Mouse (Mus musculus) cerebellum, postnatal 4 days (tissue): ENCODE data around the gene Klhl2.

Experiments used
- DNase-seq, 2 experiments: peaks; one replicate each; pipeline ENCODE4 v3.0.0; 2022; ENCODE audit warnings: low spot score in 2 of 2, mixed read lengths in 1 of 2

The Klhl2 gene

DNA sequence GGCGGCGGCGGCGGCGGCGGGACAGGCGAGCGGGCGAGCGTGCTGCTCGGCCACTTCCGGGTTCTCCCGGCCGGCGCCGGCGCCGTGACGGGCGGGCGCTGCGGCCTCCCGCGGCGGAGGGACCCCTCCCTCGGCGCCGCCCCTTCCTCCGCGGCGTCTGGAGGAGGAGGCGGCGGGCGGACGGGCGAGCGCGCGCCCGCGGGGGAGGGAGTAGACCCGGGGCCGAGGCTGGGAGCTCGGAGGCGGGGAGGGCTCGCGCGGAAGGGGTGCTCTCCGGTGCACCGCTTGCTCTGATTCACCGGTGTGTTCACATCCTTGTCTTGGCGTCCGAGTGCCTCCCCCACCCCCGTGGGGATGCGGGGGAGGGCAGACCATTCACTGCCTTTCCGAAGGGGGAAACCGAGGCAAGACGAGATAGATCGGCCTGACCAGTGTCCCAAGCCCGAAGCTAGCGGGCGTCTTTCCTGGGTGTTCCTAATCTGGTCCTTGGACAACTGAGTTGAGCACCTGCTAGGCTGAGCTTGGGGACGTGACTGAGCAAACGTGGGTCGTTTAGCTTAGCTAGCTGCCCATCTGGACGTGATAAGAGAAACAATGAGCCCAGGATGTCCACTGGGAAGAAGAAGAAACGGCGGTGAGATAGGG is at the start of gene Klhl2:
Gene Klhl2 (minus strand): TSS at position 121 of the 645 bp plus-strand sequence.
- DNase-seq, result peak; percentile 44 to 69

- no peak for DNase-seq
These were observed 48.9 kb upstream of the Klhl2 start for GRCm38 (mm10) chr8:64898710-64899109.

DNA sequence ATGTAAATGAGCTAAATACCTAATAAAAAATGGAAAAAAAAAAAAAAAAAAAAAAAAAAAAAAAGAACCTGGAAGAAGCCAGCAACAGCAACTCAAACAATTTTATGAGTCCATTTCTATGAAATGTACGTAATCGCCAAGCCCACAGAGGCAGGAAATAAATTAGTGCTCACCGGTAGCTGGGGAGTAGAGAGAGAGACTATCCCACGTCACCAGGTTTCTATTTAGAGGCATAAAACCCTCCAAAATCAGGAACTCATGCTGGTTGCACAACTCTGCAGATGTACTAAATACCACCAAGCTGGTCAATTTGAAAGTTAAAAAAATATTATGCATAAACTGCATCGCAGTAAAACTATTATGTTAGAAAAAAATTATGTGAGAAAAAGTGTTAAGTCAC is 46.9 kb upstream of the Klhl2 start:
- no peak for DNase-seq

- no peak for DNase-seq
These were observed 30.9 kb upstream of the Klhl2 start for GRCm38 (mm10) chr8:64880619-64881200.

DNA sequence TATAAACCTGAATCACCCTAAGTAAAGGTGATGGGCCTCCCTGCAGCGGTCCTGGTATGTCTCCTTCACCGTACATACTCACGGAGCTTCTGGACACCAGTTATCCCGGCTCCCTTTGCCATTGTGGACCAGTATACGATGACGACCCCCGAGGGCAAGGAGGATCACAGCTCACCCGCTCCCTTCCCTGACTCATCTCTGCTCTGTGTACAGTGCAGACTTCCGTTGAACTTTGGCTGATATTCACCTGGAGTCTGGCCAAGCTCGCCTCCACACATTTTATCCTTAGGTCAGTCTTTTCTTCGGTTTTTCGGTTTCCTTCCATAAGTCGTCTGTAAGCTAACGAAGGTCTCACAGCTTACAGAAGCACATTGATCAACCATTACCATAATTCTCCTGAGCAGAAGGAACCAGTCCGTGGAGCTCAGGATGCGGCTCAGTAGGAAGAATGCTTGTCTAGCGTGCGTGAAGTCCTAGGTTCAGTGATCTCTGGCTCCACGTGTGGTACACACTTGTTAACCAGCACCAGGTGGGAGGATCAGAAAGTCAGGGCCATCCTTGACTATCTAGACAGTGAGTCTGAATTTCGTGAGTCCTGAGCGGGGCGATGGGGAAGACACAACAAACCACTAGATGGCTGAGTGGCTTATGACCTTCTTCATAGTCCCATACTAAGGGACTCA is 28.0 kb upstream of the Klhl2 start:
- no peak for DNase-seq

GRCm38 (mm10) chr8:64871469-64872165 is 21.8 kb upstream of the Klhl2 start:
- DNase-seq, result no peak

GRCm38 (mm10) chr8:64870218-64870617 is 20.4 kb upstream of the Klhl2 start:
- no peak for DNase-seq

GRCm38 (mm10) chr8:64849091-64849896 is 523 bp downstream of the Klhl2 start:
- DNase-seq, result peak in 1 of 2 experiments; percentile 48

DNA sequence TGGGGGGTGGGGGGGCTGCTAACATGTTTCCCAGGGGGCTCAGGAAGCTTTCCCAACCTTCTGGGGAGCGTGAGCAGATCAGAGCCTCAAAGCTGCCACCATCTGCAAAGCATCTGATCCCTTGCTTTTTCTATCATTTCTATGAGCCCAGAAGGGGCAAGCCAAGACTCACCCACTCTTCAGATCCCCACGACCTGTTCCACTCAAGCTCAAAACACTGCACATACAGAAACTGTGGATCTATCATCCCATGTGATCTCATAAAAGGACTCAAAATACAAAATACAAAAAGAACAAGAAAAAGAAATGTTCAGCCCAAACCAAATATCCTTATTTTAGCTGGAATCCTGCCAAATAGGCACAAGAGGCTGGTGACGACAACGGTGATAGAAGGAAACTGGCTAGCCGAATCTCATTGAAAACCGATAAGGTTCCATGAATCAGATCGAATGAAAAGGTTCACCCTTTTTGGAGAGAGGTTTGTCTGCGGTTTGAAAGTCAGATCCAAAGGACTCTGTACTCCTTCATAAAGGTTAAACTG is 1.5 kb downstream of the Klhl2 start:
- DNase-seq, result no peak

GRCm38 (mm10) chr8:64847650-64848049 is 2.2 kb downstream of the Klhl2 start:
- DNase-seq, result no peak

DNA sequence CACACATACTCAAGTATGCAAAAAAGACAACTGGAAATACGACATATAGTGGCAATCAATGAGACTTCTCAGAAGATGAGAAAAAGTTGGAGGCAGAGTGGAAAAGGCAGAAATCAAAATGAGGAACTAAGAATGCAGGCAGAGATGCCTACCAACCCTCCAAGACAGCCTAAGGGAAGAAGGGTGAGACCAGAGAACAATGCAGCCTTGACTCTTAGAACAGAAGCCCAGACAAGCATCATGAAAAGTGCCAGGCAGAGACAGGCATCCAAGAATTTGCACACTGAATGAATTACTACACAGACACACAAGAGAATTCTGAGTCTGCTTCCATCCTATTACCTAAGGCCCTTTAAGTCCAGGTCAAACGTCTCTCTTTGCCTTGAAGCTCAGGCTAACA is 2.6 kb downstream of the Klhl2 start:
- no peak for DNase-seq

DNA sequence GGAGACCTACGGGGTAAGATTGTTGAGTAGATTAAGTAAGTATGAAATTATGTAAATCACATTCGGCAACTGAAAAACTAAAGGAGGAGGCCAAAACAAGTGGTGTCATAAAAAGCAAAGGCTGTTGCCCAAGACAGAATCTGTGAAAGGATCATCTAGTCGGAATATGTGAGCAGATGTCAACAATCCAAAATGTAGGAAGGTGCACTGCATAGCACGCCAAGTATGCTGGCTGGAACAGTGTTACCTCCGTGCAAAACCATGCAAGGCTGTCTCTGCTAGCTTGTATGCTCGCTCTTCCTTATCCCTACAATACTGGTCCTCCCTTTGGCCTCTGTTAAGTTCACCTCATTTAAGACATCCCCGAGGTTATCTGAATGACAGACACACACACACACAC is 4.5 kb downstream of the Klhl2 start:
- DNase-seq, result no peak

- DNase-seq, result no peak
These were observed 5.8 kb downstream of the Klhl2 start for GRCm38 (mm10) chr8:64844043-64844481.

- no peak for DNase-seq
These were observed 6.6 kb downstream of the Klhl2 start for GRCm38 (mm10) chr8:64843168-64843567.

- DNase-seq, result no peak
These were observed 7.9 kb downstream of the Klhl2 start for GRCm38 (mm10) chr8:64841747-64842406.

GRCm38 (mm10) chr8:64839628-64840027 is 10.2 kb downstream of the Klhl2 start:
- DNase-seq, result no peak

DNA sequence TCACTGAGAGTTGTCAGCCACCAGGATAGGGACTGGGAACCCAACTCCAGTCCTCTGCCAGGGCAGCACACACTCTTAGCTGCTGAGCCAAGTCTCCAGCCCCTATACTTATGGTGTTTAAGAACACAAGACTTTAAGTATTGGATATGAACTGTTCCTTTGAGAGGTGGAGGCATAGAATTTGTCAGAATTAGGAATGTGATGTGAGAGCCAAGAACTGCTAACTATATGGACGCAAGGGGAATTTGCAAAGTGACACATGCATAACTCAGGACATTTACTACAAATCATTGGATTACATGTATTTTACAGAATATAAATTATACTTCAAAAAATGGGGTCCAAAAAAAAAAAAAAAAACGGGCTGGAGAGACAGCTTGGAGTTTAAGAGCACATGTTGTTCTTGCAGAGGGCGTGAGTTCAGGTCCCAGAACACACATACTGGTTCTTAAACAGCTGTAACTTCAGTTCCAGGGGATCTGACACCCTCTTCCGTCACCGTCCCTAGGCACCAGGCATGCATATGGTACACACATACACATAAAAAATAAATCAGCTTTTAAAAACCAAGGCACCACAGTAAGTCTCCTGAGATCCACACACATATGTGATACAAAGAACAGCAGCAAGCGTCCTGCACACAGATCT is 14.2 kb downstream of the Klhl2 start:
- no peak for DNase-seq

DNA sequence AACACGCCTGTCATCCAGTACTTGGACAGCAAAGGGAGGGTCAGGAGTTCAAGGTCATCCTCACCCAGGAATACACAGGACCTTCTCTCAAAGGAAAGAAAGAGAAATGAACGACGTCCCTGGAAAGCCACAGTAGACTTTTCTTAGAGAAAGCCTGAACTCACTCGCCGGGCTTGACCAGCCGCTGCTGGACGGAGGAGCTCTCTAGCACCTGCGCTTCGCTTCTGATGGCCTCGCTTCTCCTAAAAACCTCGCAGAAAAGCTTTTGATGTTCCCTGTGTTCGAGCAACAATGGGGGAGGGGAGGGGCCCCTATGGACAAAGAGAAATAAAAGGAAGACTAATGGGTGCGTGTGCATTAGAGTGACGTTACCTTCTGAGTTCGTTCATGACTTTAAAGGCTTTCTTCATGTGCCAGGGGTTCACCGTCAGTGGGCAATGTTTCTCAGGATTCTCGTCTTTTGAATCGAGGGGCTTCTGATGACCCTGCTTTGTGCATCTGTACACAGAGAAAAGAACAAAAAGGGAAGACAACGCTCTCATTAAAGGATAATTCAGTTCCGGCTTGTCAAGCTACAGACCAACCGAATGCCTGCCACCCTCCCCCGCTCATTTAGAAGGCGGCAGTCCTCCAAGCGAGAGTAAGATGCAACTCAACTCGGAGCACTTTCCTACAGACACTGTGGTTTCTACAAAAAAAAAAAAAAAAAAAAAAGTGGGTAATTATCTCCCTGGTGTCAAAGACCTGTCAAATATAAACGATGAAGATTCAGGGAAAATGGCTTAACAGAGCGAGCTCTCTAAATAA is 15.5 kb downstream of the Klhl2 start:
- DNase-seq, result no peak

DNA sequence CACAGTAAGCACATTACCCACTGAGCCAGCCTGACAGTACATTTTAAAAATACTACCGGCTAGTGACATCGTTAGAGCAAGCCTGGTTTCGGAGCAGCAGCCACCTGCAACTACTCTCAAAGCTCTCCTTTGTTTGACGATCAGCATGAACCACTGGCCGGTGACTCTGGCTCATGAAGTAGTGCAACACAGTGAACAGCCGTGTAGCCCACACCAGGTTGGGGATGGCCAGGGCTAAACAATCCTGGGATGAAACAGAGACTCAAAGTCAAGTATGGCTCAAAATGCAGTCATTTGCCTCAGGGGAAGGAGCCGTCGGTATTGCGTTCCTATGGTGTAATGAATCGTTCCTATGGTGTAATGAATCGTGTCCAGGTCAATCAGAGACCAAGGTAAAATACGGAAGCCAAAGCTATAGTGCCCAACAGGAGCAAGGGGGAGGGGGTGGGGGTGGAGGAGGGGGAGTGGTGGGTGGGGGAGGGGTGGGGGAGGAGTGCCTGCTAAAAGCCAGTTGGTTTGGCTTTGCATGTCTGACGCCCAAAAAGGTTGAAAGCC is 17.2 kb downstream of the Klhl2 start:
- no peak for DNase-seq
